Mouse (Mus musculus) liver, embryonic 14.5 days (tissue): ENCODE data around the gene Tstd1.

Source experiments
- CTCF ChIP-seq: IDR thresholded peaks from 2 replicates; pipeline ENCODE4 v1.5.1; 2016; ENCODE audit warnings: antibody characterized with exemption, low read depth, control low read depth
- EP300 ChIP-seq: IDR thresholded peaks from 2 replicates; pipeline ENCODE4 v1.6.1; 2016; ENCODE audit warnings: antibody characterized with exemption, low read depth

DNA sequence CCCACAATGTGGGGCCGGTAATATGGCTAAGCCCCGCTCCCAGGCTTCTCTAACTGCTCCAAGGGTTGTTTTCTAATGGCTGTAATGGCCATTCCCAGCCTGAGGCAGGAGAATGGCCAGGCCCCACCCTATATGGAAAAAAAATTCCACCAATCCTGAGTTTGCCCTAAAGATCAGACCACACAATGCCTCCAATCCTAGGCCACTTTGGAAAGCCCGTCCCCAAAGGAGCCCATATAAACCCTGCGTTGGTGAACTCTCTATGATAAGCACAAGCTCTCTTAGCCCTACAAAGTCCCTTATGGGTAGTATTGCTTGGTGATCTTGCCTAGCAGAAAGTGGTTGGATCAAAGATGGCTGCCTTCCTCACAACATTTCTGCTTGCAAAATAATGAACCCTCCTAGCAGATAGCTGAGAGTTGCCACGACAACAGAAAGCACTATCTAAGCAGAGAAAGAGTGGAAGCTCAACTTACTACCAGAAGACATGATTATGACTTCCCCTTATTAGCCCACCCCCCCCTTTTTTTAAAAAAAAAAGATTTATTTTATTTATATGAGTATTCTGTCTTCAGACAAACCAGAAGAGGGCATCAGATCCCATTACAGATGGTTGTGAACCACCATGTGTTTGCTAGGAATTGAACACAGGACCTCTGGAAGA, 47.2 kb downstream of the Tstd1 start:
- no peak for TF ChIP-seq CTCF
- TF ChIP-seq EP300: no peak
